Mouse (Mus musculus) heart, embryonic 12.5 days (tissue): ENCODE results near the gene Ptprf. TPM values are rescaled to one million over a fixed set of nuclear protein-coding genes. Genes with fewer than 3 reads are reported as not detected.

Experiments
- ATAC-seq: fragments of 200-750 bp; cut with Nextera tagmentation; 2 replicates; pipeline ENCODE4 v1.8.0; 2017; ENCODE audit warnings: moderate TSS enrichment, moderate library complexity; ENCODE audit not compliant: insufficient number of reproducible peaks, low FRiP score
- H3K27ac ChIP-seq: fragments of 300-500 bp; sonication (generic); 2 replicates; pipeline ENCODE4 v1.5.1; 2016; ENCODE audit warnings: mild to moderate bottlenecking, moderate library complexity; ENCODE audit not compliant: poor library complexity, severe bottlenecking
- H3K27me3 ChIP-seq: fragments of 300-500 bp; sonication (generic); replicated peaks from 2 replicates; pipeline ENCODE4 v1.6.1; 2016; ENCODE audit warnings: mild to moderate bottlenecking, moderate library complexity
- H3K36me3 ChIP-seq: fragments of 300-500 bp; sonication (generic); 2 replicates; pipeline ENCODE4 v1.6.1; 2016; ENCODE audit warnings: mild to moderate bottlenecking, moderate library complexity
- H3K4me1 ChIP-seq: fragments of 300-500 bp; sonication (generic); replicated peaks from 2 replicates; pipeline ENCODE4 v1.6.1; 2016; ENCODE audit warnings: mild to moderate bottlenecking
- H3K4me2 ChIP-seq: fragments of 300-500 bp; sonication (generic); 2 replicates; pipeline ENCODE4 v1.6.1; 2016; ENCODE audit warnings: mild to moderate bottlenecking, moderate library complexity
- H3K4me3 ChIP-seq: fragments of 300-500 bp; sonication (generic); 2 replicates; pipeline ENCODE4 v1.5.1; 2016; ENCODE audit warnings: mild to moderate bottlenecking
- H3K9ac ChIP-seq: fragments of 300-500 bp; sonication (generic); 2 replicates; pipeline ENCODE4 v1.6.1; 2016; ENCODE audit warnings: mild to moderate bottlenecking, moderate library complexity
- H3K9me3 ChIP-seq: fragments of 300-500 bp; sonication (generic); replicated peaks from 2 replicates; pipeline ENCODE4 v1.6.1; 2016; ENCODE audit warnings: mild to moderate bottlenecking, moderate library complexity
- WGBS: fragments of 180-500 bp; shearing (Covaris S2); methylation state at CpG from one replicate; pipeline ENCODE4 v1.1.7; 2016; 5-methylcytosine and 5-hydroxymethylcytosine counted together
- polyA plus RNA-seq: library from polyadenylated mRNA; unstranded; fragments of >200 nt; fragmentation: Nextera tagmentation; extraction: Ambion mirVana; gene quantifications from 2 replicates; pipeline ENCODE4 v1.2.1, GENCODE M21; 2016

Gene Ptprf
- polyA plus RNA-seq, 1 experiment from 2014 or later: 38.1 TPM

DNA sequence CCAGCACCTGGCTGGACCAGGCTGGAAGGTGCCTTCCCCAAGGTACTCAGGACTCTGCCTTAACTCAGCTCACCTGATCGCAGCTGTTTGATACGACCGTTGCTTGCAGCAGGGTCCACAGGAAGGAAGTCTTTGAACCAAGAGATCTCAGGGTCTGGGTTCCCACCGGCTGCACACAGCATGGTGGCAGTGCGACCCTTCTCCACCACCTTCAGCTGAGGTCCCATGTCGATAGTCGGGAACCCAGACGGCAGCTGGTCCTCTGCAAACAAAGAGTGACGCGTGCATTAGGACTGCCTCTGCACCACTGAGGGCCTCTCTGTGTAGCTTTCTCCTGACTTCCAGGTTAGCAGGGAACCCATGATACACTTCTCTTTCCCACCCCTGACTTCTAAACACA is 33.8 kb downstream of the Ptprf start:
- Histone ChIP-seq H3K36me3 (peaks cover 39% of the 10 kb centered on the region), H3K9ac (no peak overlapping the region), H3K4me1 (peaks cover 64% of the 10 kb centered on the region), H3K4me3 (no peak overlapping the region), H3K27ac (no peak overlapping the region), H3K4me2 (no peak overlapping the region), H3K9me3 (no peaks in the 10 kb centered on the region), H3K27me3 (no peaks in the 10 kb centered on the region)
- WGBS: 78% methylated on average over 10 of the region's 10 CpGs
- ATAC-seq: no peak

DNA sequence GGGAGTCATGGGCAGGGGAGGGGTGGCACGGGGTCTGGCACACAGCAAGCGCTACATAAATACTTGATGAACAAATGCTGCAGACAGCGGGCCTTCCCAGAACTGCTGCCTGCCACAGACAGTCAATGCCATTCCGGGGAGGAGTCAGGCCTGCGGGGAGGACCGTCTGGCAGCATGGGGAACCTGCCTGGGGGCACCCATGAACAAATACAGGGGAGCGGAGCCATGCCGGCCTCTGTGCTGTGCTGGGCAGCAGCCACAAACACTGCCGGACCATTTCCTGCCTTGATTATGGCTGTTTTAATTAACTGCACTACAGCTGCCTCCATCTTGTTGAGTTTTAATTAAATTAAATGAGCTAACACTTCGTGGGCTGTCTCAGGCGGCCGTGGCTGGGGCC is 35.0 kb downstream of the Ptprf start:
- H3K36me3 ChIP-seq: peaks cover 46% of the 10 kb centered on the region
- no peaks in the 10 kb centered on the region for H3K27me3 ChIP-seq
- H3K4me2 ChIP-seq: no peak overlapping the region
- WGBS: 73% methylated on average over 12 of the region's 12 CpGs
- H3K4me1 ChIP-seq: peaks cover 59% of the 10 kb centered on the region
- no peaks in the 10 kb centered on the region for H3K9me3 ChIP-seq
- H3K9ac ChIP-seq: no peak overlapping the region
- no peak for ATAC-seq
- no peak overlapping the region for H3K27ac ChIP-seq
- H3K4me3 ChIP-seq: no peak overlapping the region

DNA sequence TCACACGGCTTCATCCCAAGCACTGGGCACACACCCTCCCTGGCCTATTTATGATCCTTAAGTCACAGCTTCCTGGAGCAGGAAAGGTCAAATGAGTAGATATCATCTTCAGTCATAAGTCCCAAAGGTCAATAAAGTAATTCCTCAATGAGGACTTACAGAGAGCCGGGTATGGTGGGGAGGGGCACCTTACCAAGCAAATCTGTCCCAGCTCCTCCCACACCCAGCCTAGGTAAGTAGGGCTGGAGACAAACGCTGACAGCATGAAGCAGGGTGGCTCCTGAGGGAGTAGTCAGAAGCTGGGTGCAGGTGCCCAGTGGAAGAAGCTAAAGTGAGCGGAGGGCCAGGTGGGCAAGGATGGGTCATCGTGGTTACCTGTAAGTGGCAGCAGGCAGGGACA is 36.3 kb downstream of the Ptprf start:
- Histone ChIP-seq H3K27ac (no peak overlapping the region), H3K4me2 (no peak overlapping the region), H3K9ac (no peak overlapping the region), H3K4me1 (peaks cover 46% of the 10 kb centered on the region), H3K9me3 (no peaks in the 10 kb centered on the region), H3K4me3 (no peak overlapping the region), H3K27me3 (no peaks in the 10 kb centered on the region), H3K36me3 (peaks cover 51% of the 10 kb centered on the region)
- 82% methylated on average over 5 of the region's 5 CpGs for WGBS
- no peak for ATAC-seq

DNA sequence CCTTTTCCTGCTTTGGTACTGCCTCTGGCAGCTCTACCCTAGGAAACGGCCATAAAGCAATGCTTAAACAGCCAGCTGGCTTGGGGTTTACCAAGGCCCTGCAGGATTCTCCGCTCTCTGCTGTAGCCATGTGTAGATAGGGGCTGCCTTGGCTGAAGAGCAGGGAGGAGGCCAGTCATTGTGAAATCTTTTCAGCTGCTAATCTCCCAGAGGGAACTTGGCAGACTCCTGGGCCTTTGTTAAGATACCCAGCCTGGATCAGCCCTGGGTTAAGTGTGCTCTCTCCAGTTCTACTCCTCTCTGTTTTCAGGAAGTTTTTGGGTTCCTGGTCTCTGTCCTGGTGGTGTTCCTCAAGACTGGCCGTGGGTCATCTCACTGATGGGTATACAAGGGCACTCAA is 43.9 kb downstream of the Ptprf start:
- Histone ChIP-seq H3K9me3 (no peaks in the 10 kb centered on the region), H3K4me2 (no peak overlapping the region), H3K4me1 (peaks cover 10% of the 10 kb centered on the region), H3K27me3 (no peaks in the 10 kb centered on the region), H3K27ac (no peak overlapping the region), H3K36me3 (peaks cover 63% of the 10 kb centered on the region), H3K4me3 (no peak overlapping the region), H3K9ac (no peak overlapping the region)
- no peak for ATAC-seq
- WGBS: 68% methylated on average over 3 of the region's 3 CpGs

DNA sequence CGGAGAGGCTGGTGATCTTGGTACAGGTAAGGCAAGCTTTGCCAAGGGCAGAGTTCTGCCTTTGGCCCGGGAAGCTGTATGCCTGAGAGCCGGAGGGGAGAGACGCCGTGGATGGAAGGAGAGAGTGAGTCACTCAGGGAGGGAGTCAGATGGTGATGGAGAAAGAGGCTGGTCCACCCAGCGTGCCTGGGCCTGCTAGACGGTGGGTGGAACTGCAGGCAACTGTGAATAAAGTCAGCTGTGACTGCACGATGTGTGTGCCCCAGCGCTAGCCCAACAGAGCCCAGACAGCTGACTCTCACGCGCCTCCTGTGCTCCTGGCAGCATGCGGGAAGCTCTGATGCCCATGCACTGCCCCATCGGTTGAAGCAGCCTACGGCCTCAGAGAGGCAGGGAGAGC is 45.4 kb downstream of the Ptprf start:
- H3K9ac ChIP-seq: no peak overlapping the region
- H3K4me3 ChIP-seq: no peak overlapping the region
- peaks cover 4% of the 10 kb centered on the region for H3K4me1 ChIP-seq
- no peak overlapping the region for H3K4me2 ChIP-seq
- no peak overlapping the region for H3K27ac ChIP-seq
- no peaks in the 10 kb centered on the region for H3K9me3 ChIP-seq
- 80% methylated on average over 14 of the region's 14 CpGs for WGBS
- ATAC-seq: no peak
- peaks cover 66% of the 10 kb centered on the region for H3K36me3 ChIP-seq
- H3K27me3 ChIP-seq: no peaks in the 10 kb centered on the region

DNA sequence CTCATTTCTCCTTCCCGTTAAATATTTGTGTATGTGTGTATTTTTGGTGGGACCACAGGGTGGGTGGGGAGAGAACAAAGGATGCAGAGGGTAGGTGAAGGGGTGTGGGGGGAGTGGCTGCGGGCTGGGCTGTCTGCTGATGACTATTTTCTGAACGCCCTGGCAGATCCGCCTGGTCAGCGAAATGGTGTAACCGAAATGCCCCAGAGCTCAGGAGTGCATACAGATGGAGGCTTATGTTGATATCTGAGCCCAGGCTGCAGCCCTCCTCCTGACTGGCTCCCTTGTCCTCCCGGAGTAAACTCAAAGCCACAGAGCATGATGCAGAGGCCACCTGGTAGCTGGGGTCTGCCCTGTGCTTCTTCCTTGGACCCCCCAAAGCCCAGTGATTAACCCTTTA is 47.4 kb downstream of the Ptprf start:
- no peak overlapping the region for H3K9ac ChIP-seq
- peaks cover 60% of the 10 kb centered on the region for H3K36me3 ChIP-seq
- whole genome bisulfite sequencing: 70% methylated on average over 7 of the region's 7 CpGs
- H3K27me3 ChIP-seq: no peaks in the 10 kb centered on the region
- no peak overlapping the region for H3K27ac ChIP-seq
- no peak overlapping the region for H3K4me3 ChIP-seq
- no peak for ATAC-seq
- H3K9me3 ChIP-seq: no peaks in the 10 kb centered on the region
- no peaks in the 10 kb centered on the region for H3K4me1 ChIP-seq
- no peak overlapping the region for H3K4me2 ChIP-seq

DNA sequence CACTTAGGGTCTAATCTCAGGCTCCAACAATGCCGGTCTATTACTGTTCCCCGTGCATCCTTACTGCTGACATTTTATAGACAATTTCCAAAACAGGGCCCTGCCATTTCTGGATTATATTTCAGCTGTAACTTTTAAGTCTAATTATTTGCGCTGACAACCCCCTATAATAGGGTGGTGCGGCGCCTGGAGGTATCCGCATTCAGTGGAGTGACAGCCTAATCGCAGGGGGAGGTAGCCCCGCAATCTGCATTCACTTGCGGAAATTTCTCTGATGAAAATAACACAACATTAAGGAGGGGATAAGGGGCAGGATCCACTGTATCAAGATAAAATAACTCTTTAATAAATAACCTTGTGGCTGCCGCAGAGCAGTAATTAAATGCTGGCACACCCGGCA is 47.9 kb downstream of the Ptprf start:
- Histone ChIP-seq H3K27me3 (no peaks in the 10 kb centered on the region), H3K27ac (no peak overlapping the region), H3K4me2 (no peak overlapping the region), H3K4me1 (0 out of 2 replicates have a peak, but pooled peaks cover under 1% of the 10 kb centered on the region), H3K36me3 (peaks cover 58% of the 10 kb centered on the region), H3K9me3 (no peaks in the 10 kb centered on the region), H3K9ac (no peak overlapping the region), H3K4me3 (no peak overlapping the region)
- WGBS: 92% methylated on average over 11 of the region's 11 CpGs
- ATAC-seq: no peak

DNA sequence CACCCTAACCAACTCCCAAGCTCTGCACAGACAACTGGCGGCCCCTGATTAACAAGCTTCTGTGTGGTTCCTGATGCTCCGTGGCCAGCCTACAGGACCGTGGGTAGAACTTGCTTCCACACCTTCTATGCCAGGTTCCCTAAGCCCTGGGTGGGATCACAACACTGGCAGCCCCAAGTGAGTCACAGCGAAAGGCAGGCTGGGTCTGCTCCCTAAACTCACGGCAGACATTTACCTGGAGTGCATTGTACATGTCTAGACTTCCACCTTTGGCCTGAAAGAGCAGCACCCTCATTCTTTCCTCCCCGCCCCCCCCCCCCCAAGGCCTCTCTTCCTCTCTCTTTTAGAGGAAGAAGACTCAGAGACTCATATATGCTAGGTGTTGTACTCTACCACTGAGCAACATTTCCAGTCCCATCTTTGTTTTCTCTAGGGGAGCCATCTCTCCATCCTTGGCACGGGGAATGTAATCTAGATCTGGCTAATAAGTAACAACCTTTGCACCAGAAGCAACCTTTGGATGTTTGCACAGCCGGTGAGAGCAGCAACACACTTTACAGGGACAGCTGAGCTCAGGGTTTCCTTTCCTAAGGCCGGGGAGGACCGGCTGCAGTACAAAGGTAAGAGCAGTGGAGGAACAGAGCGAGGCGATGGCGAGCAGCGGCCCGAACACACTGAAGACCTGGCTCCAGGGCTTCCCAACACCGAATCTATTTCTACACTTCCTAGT is 51.1 kb downstream of the Ptprf start:
- 84% methylated on average over 16 of the region's 16 CpGs for WGBS
- H3K36me3 ChIP-seq: peaks cover 59% of the 10 kb centered on the region

DNA sequence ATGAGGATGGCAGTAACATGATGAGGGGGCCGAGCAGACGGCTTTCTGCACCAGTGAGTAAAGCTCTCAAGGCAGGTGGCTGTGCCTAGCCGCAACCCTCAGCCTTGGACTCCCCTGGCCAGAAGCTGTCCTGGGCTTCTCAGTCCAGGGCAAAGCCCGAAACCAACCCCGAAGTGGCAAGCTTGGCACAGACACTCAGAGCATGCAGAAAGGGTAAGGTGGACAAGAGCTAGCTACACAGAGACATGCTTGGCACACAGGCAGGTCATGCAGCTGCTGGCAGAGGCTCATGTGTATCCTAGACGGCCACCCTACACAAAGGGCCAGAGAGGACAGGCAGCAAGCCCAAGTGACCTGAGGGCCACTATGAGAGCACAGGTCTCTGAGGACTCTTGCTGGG is 52.5 kb downstream of the Ptprf start:
- Histone ChIP-seq H3K4me3 (no peak overlapping the region), H3K27ac (no peak overlapping the region), H3K9me3 (no peaks in the 10 kb centered on the region), H3K27me3 (no peaks in the 10 kb centered on the region), H3K4me2 (no peak overlapping the region), H3K36me3 (peaks cover 61% of the 10 kb centered on the region), H3K9ac (no peak overlapping the region), H3K4me1 (peaks cover 12% of the 10 kb centered on the region)
- WGBS: 89% methylated on average over 6 of the region's 6 CpGs
- ATAC-seq: no peak

More for the DNA sequence above, 51.1 kb downstream of the Ptprf start:
- no peak overlapping the region for H3K4me3 ChIP-seq
- no peaks in the 10 kb centered on the region for H3K9me3 ChIP-seq
- no peaks in the 10 kb centered on the region for H3K27me3 ChIP-seq
- H3K9ac ChIP-seq: no peak overlapping the region
- ATAC-seq: no peak
- no peak overlapping the region for H3K27ac ChIP-seq
- peaks cover 8% of the 10 kb centered on the region; the same call in 1 of the 2 replicates for H3K4me1 ChIP-seq
- H3K4me2 ChIP-seq: no peak overlapping the region

DNA sequence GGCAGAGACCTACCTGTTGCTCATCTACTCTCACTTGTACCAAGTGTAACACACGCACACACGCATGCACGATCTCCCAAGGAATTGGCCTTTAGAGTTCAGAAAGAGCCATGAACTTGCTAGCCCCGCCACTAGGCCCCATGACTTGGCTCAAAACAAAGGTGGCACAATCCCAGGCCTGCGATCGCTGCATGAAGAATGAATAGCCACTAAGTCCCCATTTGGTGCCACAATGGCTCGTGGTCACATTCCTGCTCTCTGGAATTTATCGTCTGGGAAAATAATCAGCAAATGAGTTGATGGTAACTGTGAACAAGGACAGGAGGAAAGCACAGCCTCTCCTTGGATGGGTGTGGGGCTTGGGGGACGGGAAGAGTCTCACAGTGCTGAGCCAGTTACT is 54.3 kb downstream of the Ptprf start:
- peaks cover 19% of the 10 kb centered on the region for H3K4me1 ChIP-seq

DNA sequence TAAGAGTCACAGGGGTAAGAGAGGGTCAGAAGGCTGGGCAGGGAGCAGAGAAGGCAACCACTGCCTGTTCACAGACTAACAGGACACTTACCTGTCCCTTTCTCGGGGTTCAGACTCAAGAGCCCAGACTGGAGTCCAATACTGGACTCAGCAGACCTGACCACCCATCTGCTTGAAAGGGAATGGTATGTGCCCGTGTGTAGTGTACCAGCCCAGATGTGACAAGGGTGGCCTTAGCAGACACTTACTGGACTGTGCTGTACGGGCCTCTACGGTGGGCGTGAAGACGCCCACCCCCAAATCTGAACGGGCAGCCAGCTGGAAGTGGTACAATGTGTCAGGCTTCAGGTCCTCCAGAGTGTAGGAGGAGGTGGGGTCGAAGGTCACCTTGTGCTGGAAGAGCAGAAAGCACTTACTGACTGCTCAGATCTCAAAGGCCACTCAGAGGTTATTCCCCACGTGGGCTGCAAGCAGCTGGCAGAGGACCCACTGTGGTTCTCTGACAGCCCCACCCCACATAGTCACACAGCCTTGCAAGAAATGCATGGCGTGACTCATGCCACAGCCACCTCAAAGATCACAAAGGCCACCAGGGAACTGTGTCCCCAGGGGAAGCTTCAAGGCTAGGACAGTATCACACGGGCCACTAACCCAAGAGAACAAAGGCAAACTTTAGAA is 56.4 kb downstream of the Ptprf start:
- H3K4me1 ChIP-seq: peaks cover 19% of the 10 kb centered on the region
- no peaks in the 10 kb centered on the region for H3K27me3 ChIP-seq
- peaks cover 79% of the 10 kb centered on the region for H3K36me3 ChIP-seq
- no peak overlapping the region for H3K4me3 ChIP-seq
- no peak overlapping the region for H3K9ac ChIP-seq
- H3K27ac ChIP-seq: no peak overlapping the region
- H3K9me3 ChIP-seq: no peaks in the 10 kb centered on the region
- H3K4me2 ChIP-seq: no peak overlapping the region
- no peak for ATAC-seq
- WGBS: 71% methylated on average over 11 of the region's 11 CpGs

More for the DNA sequence above, 54.3 kb downstream of the Ptprf start:
- Histone ChIP-seq H3K27ac (no peak overlapping the region), H3K9me3 (no peaks in the 10 kb centered on the region), H3K9ac (no peak overlapping the region), H3K27me3 (no peaks in the 10 kb centered on the region), H3K4me2 (no peak overlapping the region), H3K4me3 (no peak overlapping the region), H3K36me3 (peaks cover 69% of the 10 kb centered on the region)
- 76% methylated on average over 9 of the region's 9 CpGs for WGBS
- no peak for ATAC-seq
